Comparison of ENCODE assay signal across 11 mouse cellular contexts in genomic region chr8:124476701-124477100, GRCm38 (mm10). TPM values are rescaled to one million over a fixed set of nuclear protein-coding genes. Genes with fewer than 3 reads are reported as not detected.
A peak's percentile ranks its signal among the peaks of the same experiment; 100 is the strongest.
DNase-seq lines count a peak whose midpoint lies in the region; ATAC-seq and TF ChIP-seq lines count a peak whose summit lies in the region.
"Had no signal": no experiment of that assay in that cellular context is flagged by ENCODE, and none has a peak within 500 bp of the region (broad histone marks: within the 10 kb centered on the region; RNA-seq: fewer than 3 reads in every experiment).

No protein-coding gene starts in this region.

- H3K4me1 ChIP-seq in forebrain, embryonic 11.5 days (replicated peaks; ENCODE audit: control insufficient read depth, insufficient read depth, low read length): no peaks in the 10 kb centered on the region
- H3K4me1 ChIP-seq in forebrain, embryonic 16.5 days (replicated peaks; ENCODE audit: control insufficient read depth, insufficient read depth, low read length): peaks cover 4% of the 10 kb centered on the region
- peaks cover 8% of the 10 kb centered on the region; the same call in 1 of the 2 replicates for H3K4me1 ChIP-seq in forebrain, embryonic 15.5 days
- H3K4me1 ChIP-seq in kidney, adult 2 months (ENCODE audit: control insufficient read depth, insufficient read depth, low read length): no peaks in the 10 kb centered on the region
- H3K4me1 ChIP-seq: embryonic facial prominence, embryonic 13.5 days; limb, embryonic 10.5 days had no signal

- H3K27ac ChIP-seq in forebrain, embryonic 11.5 days (ENCODE audit: low read depth, low read length): peak overlapping the region; percentile 37; the same call in 1 of the 2 replicates
- no peak overlapping the region for H3K27ac ChIP-seq in forebrain, embryonic 16.5 days (ENCODE audit: low read length)
- peak overlapping the region; percentile 46 for H3K27ac ChIP-seq in forebrain, embryonic 15.5 days (replicated peaks)
- no peak overlapping the region for H3K27ac ChIP-seq in kidney, adult 2 months (ENCODE audit: insufficient read depth, low read depth, low read length)
- H3K27ac ChIP-seq: embryonic facial prominence, embryonic 13.5 days; limb, embryonic 10.5 days had no signal

- no peak for ATAC-seq in forebrain, embryonic 11.5 days (replicated peaks; ENCODE audit: low FRiP score)
- ATAC-seq in forebrain, embryonic 16.5 days: no peak
- no peak for ATAC-seq in forebrain, embryonic 15.5 days (replicated peaks)

- H3K4me3 ChIP-seq in forebrain, embryonic 11.5 days (ENCODE audit: low read depth, low read length): no peak overlapping the region
- H3K4me3 ChIP-seq in forebrain, embryonic 16.5 days (replicated peaks; ENCODE audit: low read length): no peak overlapping the region
- H3K4me3 ChIP-seq in forebrain, embryonic 15.5 days: no peak overlapping the region
- no peak overlapping the region for H3K4me3 ChIP-seq in kidney, adult 2 months (ENCODE audit: insufficient read depth, low read depth, low read length)
- H3K4me3 ChIP-seq: embryonic facial prominence, embryonic 13.5 days; limb, embryonic 10.5 days had no signal

- H3K4me2 ChIP-seq in forebrain, embryonic 11.5 days (ENCODE audit: low read depth, low read length, severe bottlenecking): no peak overlapping the region
- H3K4me2 ChIP-seq in forebrain, embryonic 16.5 days (ENCODE audit: low read length): no peak overlapping the region
- H3K4me2 ChIP-seq in forebrain, embryonic 15.5 days (replicated peaks): no peak overlapping the region
- H3K4me2 ChIP-seq: embryonic facial prominence, embryonic 13.5 days had no signal

- WGBS in forebrain, embryonic 11.5 days: 67% methylated on average over 9 of the region's 9 CpGs
- WGBS in forebrain, embryonic 16.5 days: 48% methylated on average over 9 of the region's 9 CpGs
- 40% methylated on average over 9 of the region's 9 CpGs for WGBS in forebrain, embryonic 15.5 days
- WGBS in kidney, adult 2 months: 50% methylated on average over 9 of the region's 9 CpGs

- TF ChIP-seq POLR2A in kidney, adult 2 months (IDR thresholded peaks at IDR 0.05; ENCODE audit: low read depth, low read length): no peak

- H3K9ac ChIP-seq in forebrain, embryonic 11.5 days (ENCODE audit: low read length): no peak overlapping the region
- H3K9ac ChIP-seq in forebrain, embryonic 16.5 days (replicated peaks; ENCODE audit: low read depth, low read length): no peak overlapping the region
- H3K9ac ChIP-seq in forebrain, embryonic 15.5 days (replicated peaks): no peak overlapping the region
- H3K9ac ChIP-seq: embryonic facial prominence, embryonic 13.5 days had no signal

- no peak for TF ChIP-seq CTCF in kidney, adult 2 months (conservative IDR thresholded peaks at IDR 0.05; ENCODE audit: insufficient read depth, insufficient read length, low read depth, low read length)

- H3K9me3 ChIP-seq in forebrain, embryonic 11.5 days (ENCODE audit: control insufficient read depth, low read length): no peaks in the 10 kb centered on the region
- no peaks in the 10 kb centered on the region for H3K9me3 ChIP-seq in forebrain, embryonic 16.5 days (ENCODE audit: control insufficient read depth, low read length)
- no peaks in the 10 kb centered on the region for H3K9me3 ChIP-seq in forebrain, embryonic 15.5 days
- H3K9me3 ChIP-seq: embryonic facial prominence, embryonic 13.5 days; limb, embryonic 10.5 days had no signal

- DNase-seq in forebrain, embryonic 11.5 days (ENCODE audit: low spot score): no peak
- peak; percentile 43 to 52 for DNase-seq in layer of hippocampus, postnatal 25 days (ENCODE audit: extremely low spot score in 1 of 2, low spot score in 1 of 2)
- peak; percentile 23 for DNase-seq in retina, postnatal 7 days (ENCODE audit: low read depth, low spot score)
- no peak for DNase-seq in kidney, adult 2 months
- DNase-seq in liver: no peak
- DNase-seq in yolk sac, embryonic 10.5 days (ENCODE audit: low spot score): no peak
- DNase-seq: B cell, adult 2 months had no signal

- H3K36me3 ChIP-seq in forebrain, embryonic 11.5 days (ENCODE audit: control insufficient read depth, insufficient read depth, low read length): no peaks in the 10 kb centered on the region
- H3K36me3 ChIP-seq in forebrain, embryonic 16.5 days (ENCODE audit: control insufficient read depth, insufficient read depth): no peaks in the 10 kb centered on the region
- H3K36me3 ChIP-seq in forebrain, embryonic 15.5 days: no peaks in the 10 kb centered on the region
- no peaks in the 10 kb centered on the region for H3K36me3 ChIP-seq in kidney, adult 2 months (ENCODE audit: control insufficient read depth, insufficient read depth, low read length)
- H3K36me3 ChIP-seq: embryonic facial prominence, embryonic 13.5 days; limb, embryonic 10.5 days had no signal

- H3K27me3 ChIP-seq in forebrain, embryonic 11.5 days (ENCODE audit: control insufficient read depth, insufficient read depth, low read length): no peaks in the 10 kb centered on the region
- H3K27me3 ChIP-seq in forebrain, embryonic 16.5 days (replicated peaks; ENCODE audit: control insufficient read depth, insufficient read depth, low read length): no peaks in the 10 kb centered on the region
- H3K27me3 ChIP-seq in forebrain, embryonic 15.5 days: no peaks in the 10 kb centered on the region
- H3K27me3 ChIP-seq in kidney, adult 2 months (replicated peaks; ENCODE audit: control insufficient read depth, insufficient read depth, low read length): no peaks in the 10 kb centered on the region
- H3K27me3 ChIP-seq: embryonic facial prominence, embryonic 13.5 days had no signal

RNA-seq across cellular contexts. Expression of gene Pgbd5, which starts 37.2 kb away (rescaled TPM):
- 4.8 and 5.3 TPM in 2 replicates for polyA plus RNA-seq in forebrain, embryonic 11.5 days (2014; fragmentation: Nextera tagmentation; extraction: Ambion mirVana)
- polyA plus RNA-seq in forebrain, embryonic 16.5 days (2015; fragmentation: Nextera tagmentation; extraction: Ambion mirVana): 8.4 and 10.7 TPM in 2 replicates
- 9.9 and 10.0 TPM in 2 replicates for polyA plus RNA-seq in forebrain, embryonic 15.5 days (2015; fragmentation: Nextera tagmentation; extraction: Ambion mirVana)
- 100 to 1,000 TPM; 261 to 272 TPM for total RNA-seq in layer of hippocampus, postnatal 25 days (2021)
- polyA plus RNA-seq in kidney, adult 2 months (2012; rRNA removed): 0.39 and 0.41 TPM in 2 replicates

RNA-seq across cellular contexts. Expression of gene Cog2, which starts 43.9 kb away (rescaled TPM):
- 41.4 and 44.7 TPM in 2 replicates for polyA plus RNA-seq in forebrain, embryonic 11.5 days (2014; fragmentation: Nextera tagmentation; extraction: Ambion mirVana)
- 41.4 and 42.1 TPM in 2 replicates for polyA plus RNA-seq in forebrain, embryonic 16.5 days (2015; fragmentation: Nextera tagmentation; extraction: Ambion mirVana)
- 38.1 and 40.0 TPM in 2 replicates for polyA plus RNA-seq in forebrain, embryonic 15.5 days (2015; fragmentation: Nextera tagmentation; extraction: Ambion mirVana)
- total RNA-seq in layer of hippocampus, postnatal 25 days (2021): 10 to 100 TPM; 37.2 to 48.5 TPM
- 21.2 and 21.3 TPM in 2 replicates for polyA plus RNA-seq in kidney, adult 2 months (2012; rRNA removed)

Comparison
In these comparisons a context has a peak if more than half of its experiments do, and no peak if none do; other contexts are left out.
1. H3K27ac ChIP-seq: peak in forebrain, embryonic 11.5 days (single experiment) and forebrain, embryonic 15.5 days (single experiment); none in forebrain, embryonic 16.5 days (single experiment) and kidney, adult 2 months (single experiment).
2. DNase-seq: peak in layer of hippocampus, postnatal 25 days (2 of 2) and retina, postnatal 7 days (single experiment); none in forebrain, embryonic 11.5 days (single experiment), kidney, adult 2 months (single experiment), liver (single experiment) and yolk sac, embryonic 10.5 days (single experiment).